Mouse (Mus musculus) forebrain, embryonic 10.5 days (tissue): ENCODE data around the gene Itsn2. TPM values are rescaled to one million over a fixed set of nuclear protein-coding genes. Genes with fewer than 3 reads are reported as not detected.
A peak's percentile ranks its signal among the peaks of the same experiment; 100 is the strongest.
"Not testable (repeated sequence)": the region's sequence is repeated elsewhere in the genome, so short reads cannot be mapped to it uniquely, and the experiment has no call there.

Experiments
- DNase-seq: peaks from one replicate; pipeline ENCODE4 v3.0.0-alpha.2; 2017; ENCODE audit warnings: low spot score; ENCODE audit errors: extremely low spot score
- H3K27ac ChIP-seq: fragments of 300-500 bp; sonication (generic); 2 replicates; pipeline ENCODE4 v1.5.1; 2016; ENCODE audit warnings: mild to moderate bottlenecking
- H3K27me3 ChIP-seq: fragments of 300-500 bp; sonication (generic); 2 replicates; pipeline ENCODE4 v1.6.1; 2016; ENCODE audit warnings: mild to moderate bottlenecking; ENCODE audit not compliant: poor library complexity, severe bottlenecking
- H3K36me3 ChIP-seq: fragments of 300-500 bp; sonication (generic); replicated peaks from 2 replicates; pipeline ENCODE4 v1.6.1; 2016; ENCODE audit warnings: mild to moderate bottlenecking, moderate library complexity
- H3K4me1 ChIP-seq: fragments of 300-500 bp; sonication (generic); 2 replicates; pipeline ENCODE4 v1.6.1; 2016
- H3K4me3 ChIP-seq: fragments of 300-500 bp; sonication (generic); 2 replicates; pipeline ENCODE4 v1.5.1; 2016; ENCODE audit warnings: mild to moderate bottlenecking, moderate library complexity
- H3K9me3 ChIP-seq: fragments of 300-500 bp; sonication (generic); 2 replicates; pipeline ENCODE4 v1.6.1; 2016; ENCODE audit warnings: mild to moderate bottlenecking, moderate library complexity
- WGBS: fragments of 180-500 bp; shearing (Covaris S2); methylation state at CpG from one replicate; pipeline ENCODE4 v1.1.7; 2016; 5-methylcytosine and 5-hydroxymethylcytosine counted together
- polyA plus RNA-seq: library from polyadenylated mRNA; unstranded; fragments of >200 nt; fragmentation: Nextera tagmentation; extraction: Ambion mirVana; gene quantifications from 2 replicates; pipeline ENCODE4 v1.2.1, GENCODE M21; 2016

Itsn2 gene
- polyA plus RNA-seq, 1 experiment from 2014 or later: 14.5 TPM

GRCm38 (mm10) chr12:4729165-4729564 is 136.7 kb downstream of the Itsn2 start:
- Histone ChIP-seq H3K27me3 (no peaks in the 10 kb centered on the region), H3K27ac (no peak overlapping the region), H3K36me3 (no peaks in the 10 kb centered on the region), H3K9me3 (no peaks in the 10 kb centered on the region), H3K4me3 (no peak overlapping the region), H3K4me1 (no peaks in the 10 kb centered on the region)
- 87% methylated on average over 3 of the region's 3 CpGs for WGBS
- DNase-seq: no peak

GRCm38 (mm10) chr12:4731629-4732028 is 139.2 kb downstream of the Itsn2 start:
- no peak overlapping the region for H3K4me3 ChIP-seq
- H3K9me3 ChIP-seq: no peaks in the 10 kb centered on the region
- DNase-seq: no peak
- no peak overlapping the region for H3K27ac ChIP-seq
- no peaks in the 10 kb centered on the region for H3K36me3 ChIP-seq
- 82% methylated on average over 4 of the region's 4 CpGs for WGBS
- no peaks in the 10 kb centered on the region for H3K4me1 ChIP-seq
- no peaks in the 10 kb centered on the region for H3K27me3 ChIP-seq

GRCm38 (mm10) chr12:4732332-4732731 is 139.9 kb downstream of the Itsn2 start:
- Histone ChIP-seq H3K36me3 (no peaks in the 10 kb centered on the region), H3K27me3 (no peaks in the 10 kb centered on the region), H3K27ac (no peak overlapping the region), H3K9me3 (no peaks in the 10 kb centered on the region), H3K4me3 (no peak overlapping the region), H3K4me1 (no peaks in the 10 kb centered on the region)
- no peak for DNase-seq
- WGBS: 82% methylated on average over 4 of the region's 4 CpGs

DNA sequence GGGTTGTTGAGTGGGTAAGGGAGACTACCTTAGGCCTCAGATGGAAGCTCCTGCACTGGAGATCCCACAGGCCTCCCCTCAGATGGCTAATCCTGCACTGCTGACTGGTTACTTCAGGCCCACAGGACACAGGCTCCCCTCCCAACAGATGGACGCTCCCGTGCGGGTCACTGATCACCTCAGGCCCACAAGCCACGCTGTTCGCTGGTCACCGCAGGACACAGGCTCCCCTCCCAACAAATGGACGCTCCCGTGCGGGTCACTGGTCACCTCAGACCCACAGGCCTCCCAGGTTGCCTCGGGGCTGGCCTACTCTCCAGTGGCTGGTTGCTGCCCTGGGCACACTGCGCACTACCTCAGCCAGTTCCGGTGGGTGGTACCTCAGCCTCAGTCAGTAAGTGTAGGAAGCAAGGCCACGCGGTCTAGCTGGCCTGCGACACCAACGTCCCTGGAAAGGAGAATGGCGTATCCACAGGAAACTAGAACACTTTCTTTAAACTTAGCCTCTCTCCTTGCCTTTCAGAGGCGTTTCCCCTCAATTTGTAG is 145.7 kb downstream of the Itsn2 start, which contains the start of gene Fam228a:
Gene Fam228a (minus strand): TSS at position 400 of the 546 bp plus-strand sequence.
- Histone ChIP-seq H3K36me3 (no peaks in the 10 kb centered on the region), H3K27me3 (no peaks in the 10 kb centered on the region), H3K4me3 (no peak within 1 kb of the TSS), H3K9me3 (no peaks in the 10 kb centered on the region), H3K4me1 (peaks cover 6% of the 10 kb centered on the region), H3K27ac (peak within 1 kb of the TSS; percentile 0; the same call in 1 of the 2 replicates)
- DNase-seq: no peak
- 82% methylated on average over 18 of the region's 18 CpGs for WGBS

- WGBS: 85% methylated on average over 7 of the region's 7 CpGs
- DNase-seq: no peak
- Histone ChIP-seq H3K9me3 (no peaks in the 10 kb centered on the region), H3K27ac (no peak overlapping the region), H3K4me3 (no peak overlapping the region), H3K27me3 (no peaks in the 10 kb centered on the region), H3K4me1 (peaks cover 6% of the 10 kb centered on the region), H3K36me3 (no peaks in the 10 kb centered on the region)
Measured at GRCm38 (mm10) chr12:4740823-4741222, 148.4 kb downstream of the Itsn2 start.

- H3K9me3 ChIP-seq: no peaks in the 10 kb centered on the region
- peaks cover 6% of the 10 kb centered on the region for H3K4me1 ChIP-seq
- H3K27ac ChIP-seq: no peak overlapping the region
- H3K27me3 ChIP-seq: no peaks in the 10 kb centered on the region
- DNase-seq: no peak
- WGBS: 82% methylated on average over 3 of the region's 3 CpGs
- no peaks in the 10 kb centered on the region for H3K36me3 ChIP-seq
- no peak overlapping the region for H3K4me3 ChIP-seq
Measured at GRCm38 (mm10) chr12:4742183-4742582, 149.7 kb downstream of the Itsn2 start.

DNA sequence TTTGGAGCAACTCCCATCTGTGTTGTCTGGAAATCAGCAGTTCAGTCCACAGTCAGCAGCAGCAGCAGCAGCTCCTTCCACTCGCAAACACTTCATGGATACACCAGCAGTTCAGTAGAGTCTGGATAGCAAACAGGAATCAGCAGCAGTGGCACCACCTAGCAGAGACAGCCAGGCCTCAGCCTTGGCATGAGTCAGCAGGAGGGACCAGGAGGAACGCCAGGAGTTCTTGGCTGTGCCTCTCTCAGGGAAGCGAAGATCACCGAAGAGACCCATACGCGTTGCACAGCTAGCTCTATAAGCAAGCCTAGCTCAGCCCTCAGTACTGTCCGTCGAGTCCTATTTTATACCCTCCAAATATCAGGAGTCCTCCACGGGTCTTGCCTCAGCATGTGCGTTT is 152.0 kb downstream of the Itsn2 start:
- no peak overlapping the region for H3K27ac ChIP-seq
- H3K36me3 ChIP-seq: no peaks in the 10 kb centered on the region
- H3K27me3 ChIP-seq: no peaks in the 10 kb centered on the region
- no peaks in the 10 kb centered on the region for H3K4me1 ChIP-seq
- no peak for DNase-seq
- H3K9me3 ChIP-seq: no peaks in the 10 kb centered on the region
- no peak overlapping the region for H3K4me3 ChIP-seq
- 91% methylated on average over 10 of the region's 10 CpGs for WGBS

GRCm38 (mm10) chr12:4754451-4754850 is 162.0 kb downstream of the Itsn2 start:
- not testable (repeated sequence) for H3K27ac ChIP-seq, H3K9me3 ChIP-seq, H3K4me1 ChIP-seq, DNase-seq, H3K36me3 ChIP-seq, H3K27me3 ChIP-seq, H3K4me3 ChIP-seq
- WGBS: 87% methylated on average over 4 of the region's 4 CpGs

- no peaks in the 10 kb centered on the region for H3K27me3 ChIP-seq
- no peak overlapping the region for H3K27ac ChIP-seq
- H3K36me3 ChIP-seq: no peaks in the 10 kb centered on the region
- no peak overlapping the region for H3K4me3 ChIP-seq
- WGBS: 87% methylated on average over 1 of the region's 1 CpGs
- no peaks in the 10 kb centered on the region for H3K4me1 ChIP-seq
- DNase-seq: no peak
- no peaks in the 10 kb centered on the region for H3K9me3 ChIP-seq
Measured at GRCm38 (mm10) chr12:4757060-4757459, 164.6 kb downstream of the Itsn2 start.

Other genes with a start within 250 kb of the Itsn2 start
- 2.8 and 3.0 TPM in 2 replicates for gene Ncoa1, start 115.5 kb upstream of the Itsn2 start, polyA plus RNA-seq
- not detected in 2 replicates for gene Gm3625, start 289 bp downstream of the Itsn2 start, polyA plus RNA-seq
- 0.23 and 0.35 TPM in 2 replicates for gene Fam228a, start 145.8 kb downstream of the Itsn2 start, polyA plus RNA-seq
- gene Pfn4, start 176.4 kb downstream of the Itsn2 start, polyA plus RNA-seq: 2.0 and 3.2 TPM in 2 replicates
- gene Fam228b, start 176.6 kb downstream of the Itsn2 start, polyA plus RNA-seq: 2.1 and 2.9 TPM in 2 replicates
- gene Sf3b6, start 224.9 kb downstream of the Itsn2 start, polyA plus RNA-seq: 331 and 332 TPM in 2 replicates
- 4.3 and 6.2 TPM in 2 replicates for gene Fkbp1b, start 249.0 kb downstream of the Itsn2 start, polyA plus RNA-seq